Mouse (Mus musculus): ENCODE data around the gene Baz2b. TPM values are rescaled to one million over a fixed set of nuclear protein-coding genes. Genes with fewer than 3 reads are reported as not detected.
A peak's percentile ranks its signal among the peaks of the same experiment; 100 is the strongest.

Gene Baz2b
- total RNA-seq, 1 experiment from 2014 or later, result 161 TPM

- peak; percentile 90 to 94 for ATAC-seq (replicated peaks in 1 of 2; ENCODE audit: insufficient read depth in 1 of 2, low FRiP score in 2 of 2, low TSS enrichment in 1 of 2, low read depth in 1 of 2, poor library complexity in 2 of 2, severe bottlenecking in 2 of 2)
Observed at GRCm38 (mm10) chr2:60018875-60019501, 190.7 kb downstream of the Baz2b start.

GRCm38 (mm10) chr2:60011526-60011925, 198.1 kb downstream of the Baz2b start:
- no peak for ATAC-seq (replicated peaks in 1 of 2; ENCODE audit: insufficient read depth in 1 of 2, low FRiP score in 2 of 2, low TSS enrichment in 1 of 2, low read depth in 1 of 2, poor library complexity in 2 of 2, severe bottlenecking in 2 of 2)

GRCm38 (mm10) chr2:60003665-60004045, 206.0 kb downstream of the Baz2b start:
- ATAC-seq (replicated peaks in 1 of 2; ENCODE audit: insufficient read depth in 1 of 2, low FRiP score in 2 of 2, low TSS enrichment in 1 of 2, low read depth in 1 of 2, poor library complexity in 2 of 2, severe bottlenecking in 2 of 2), result no peak

GRCm38 (mm10) chr2:60003038-60003664, 206.5 kb downstream of the Baz2b start:
- ATAC-seq (replicated peaks in 1 of 2; ENCODE audit: insufficient read depth in 1 of 2, low FRiP score in 2 of 2, low TSS enrichment in 1 of 2, low read depth in 1 of 2, poor library complexity in 2 of 2, severe bottlenecking in 2 of 2), result no peak

GRCm38 (mm10) chr2:60000268-60000667, 209.4 kb downstream of the Baz2b start:
- no peak for ATAC-seq (replicated peaks in 1 of 2; ENCODE audit: insufficient read depth in 1 of 2, low FRiP score in 2 of 2, low TSS enrichment in 1 of 2, low read depth in 1 of 2, poor library complexity in 2 of 2, severe bottlenecking in 2 of 2)

DNA sequence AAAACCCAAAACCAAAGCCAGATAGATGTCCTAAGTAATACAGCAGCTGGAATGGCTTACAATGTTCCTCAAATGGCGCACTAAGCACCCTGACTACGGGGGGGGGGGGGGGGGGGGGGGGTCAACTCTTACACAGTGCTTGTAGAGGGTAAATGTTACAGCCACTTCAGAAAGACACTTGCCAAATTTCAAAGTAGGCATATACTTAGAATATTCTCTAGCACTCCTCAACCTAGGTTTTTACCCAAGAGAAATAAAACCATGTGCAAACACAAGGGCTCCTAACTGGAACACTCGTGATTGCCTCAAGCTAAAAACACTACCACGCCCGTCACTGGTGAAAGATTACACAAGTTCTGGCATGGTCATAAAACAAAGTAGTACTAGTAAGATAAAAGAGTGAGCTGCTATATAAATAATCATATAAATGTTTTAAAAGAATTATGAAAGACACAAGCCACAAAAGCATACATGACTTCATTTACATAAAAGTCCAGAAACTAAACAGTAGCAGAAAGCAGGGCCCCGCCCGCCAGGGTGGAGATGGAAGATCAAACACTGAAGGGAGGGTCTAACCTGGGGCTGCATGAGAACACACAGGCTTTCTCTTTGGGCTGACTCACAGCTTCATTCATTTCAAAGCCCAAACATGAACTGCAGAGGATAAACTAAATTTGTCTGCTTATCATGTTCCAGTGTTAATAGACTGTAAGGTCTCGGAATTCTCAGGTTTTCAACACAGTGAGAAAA, 212.0 kb downstream of the Baz2b start:
- ATAC-seq (replicated peaks in 1 of 2; ENCODE audit: insufficient read depth in 1 of 2, low FRiP score in 2 of 2, low TSS enrichment in 1 of 2, low read depth in 1 of 2, poor library complexity in 2 of 2, severe bottlenecking in 2 of 2), result no peak

GRCm38 (mm10) chr2:59996911-59997310, 212.7 kb downstream of the Baz2b start:
- no peak for ATAC-seq (replicated peaks in 1 of 2; ENCODE audit: insufficient read depth in 1 of 2, low FRiP score in 2 of 2, low TSS enrichment in 1 of 2, low read depth in 1 of 2, poor library complexity in 2 of 2, severe bottlenecking in 2 of 2)

DNA sequence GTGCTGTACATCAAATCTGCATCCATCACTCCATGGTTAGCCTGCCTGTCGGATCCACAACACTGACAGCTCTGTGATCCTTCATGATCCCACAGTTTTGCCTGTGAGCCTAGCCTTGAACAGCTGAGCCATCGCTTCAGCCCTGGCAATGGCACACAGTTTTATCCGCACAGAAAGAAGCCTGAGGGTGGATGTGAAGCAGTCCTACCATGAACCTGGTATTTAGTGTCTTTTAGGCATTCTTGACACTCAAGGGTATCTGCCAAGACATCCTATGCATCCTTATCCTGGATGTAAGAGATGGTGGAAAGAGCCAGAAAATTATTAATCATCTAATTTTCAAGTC, 216.5 kb downstream of the Baz2b start:
- no peak for ATAC-seq (replicated peaks in 1 of 2; ENCODE audit: insufficient read depth in 1 of 2, low FRiP score in 2 of 2, low TSS enrichment in 1 of 2, low read depth in 1 of 2, poor library complexity in 2 of 2, severe bottlenecking in 2 of 2)

GRCm38 (mm10) chr2:59992488-59993189, 217.0 kb downstream of the Baz2b start:
- ATAC-seq (replicated peaks in 1 of 2; ENCODE audit: insufficient read depth in 1 of 2, low FRiP score in 2 of 2, low TSS enrichment in 1 of 2, low read depth in 1 of 2, poor library complexity in 2 of 2, severe bottlenecking in 2 of 2), result 0 out of 4 replicates have a peak, but pooled peaks of 1 of the 2 experiments have one; percentile 12

DNA sequence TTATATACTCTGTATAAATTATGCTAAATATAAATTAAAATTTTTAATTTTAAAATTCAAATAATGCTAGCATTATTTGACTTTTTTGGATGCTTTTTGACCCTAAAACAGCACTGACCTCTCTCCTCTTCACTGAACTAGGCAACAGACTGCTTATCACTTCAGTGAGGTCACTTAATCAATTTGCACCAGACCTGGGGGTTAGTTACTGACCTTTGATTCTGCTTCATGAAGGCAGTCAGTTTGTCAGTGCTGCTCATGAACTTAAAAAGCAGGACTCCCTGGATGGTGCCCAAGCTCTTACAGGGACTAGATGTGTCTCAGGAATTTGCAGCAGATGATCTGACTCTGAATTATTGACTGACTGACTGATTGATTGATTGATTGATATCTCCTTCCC, 217.9 kb downstream of the Baz2b start:
- no peak for ATAC-seq (replicated peaks in 1 of 2; ENCODE audit: insufficient read depth in 1 of 2, low FRiP score in 2 of 2, low TSS enrichment in 1 of 2, low read depth in 1 of 2, poor library complexity in 2 of 2, severe bottlenecking in 2 of 2)

- ATAC-seq (replicated peaks in 1 of 2; ENCODE audit: insufficient read depth in 1 of 2, low FRiP score in 2 of 2, low TSS enrichment in 1 of 2, low read depth in 1 of 2, poor library complexity in 2 of 2, severe bottlenecking in 2 of 2), result no peak
Observed at GRCm38 (mm10) chr2:59987521-59987920, 222.1 kb downstream of the Baz2b start.

DNA sequence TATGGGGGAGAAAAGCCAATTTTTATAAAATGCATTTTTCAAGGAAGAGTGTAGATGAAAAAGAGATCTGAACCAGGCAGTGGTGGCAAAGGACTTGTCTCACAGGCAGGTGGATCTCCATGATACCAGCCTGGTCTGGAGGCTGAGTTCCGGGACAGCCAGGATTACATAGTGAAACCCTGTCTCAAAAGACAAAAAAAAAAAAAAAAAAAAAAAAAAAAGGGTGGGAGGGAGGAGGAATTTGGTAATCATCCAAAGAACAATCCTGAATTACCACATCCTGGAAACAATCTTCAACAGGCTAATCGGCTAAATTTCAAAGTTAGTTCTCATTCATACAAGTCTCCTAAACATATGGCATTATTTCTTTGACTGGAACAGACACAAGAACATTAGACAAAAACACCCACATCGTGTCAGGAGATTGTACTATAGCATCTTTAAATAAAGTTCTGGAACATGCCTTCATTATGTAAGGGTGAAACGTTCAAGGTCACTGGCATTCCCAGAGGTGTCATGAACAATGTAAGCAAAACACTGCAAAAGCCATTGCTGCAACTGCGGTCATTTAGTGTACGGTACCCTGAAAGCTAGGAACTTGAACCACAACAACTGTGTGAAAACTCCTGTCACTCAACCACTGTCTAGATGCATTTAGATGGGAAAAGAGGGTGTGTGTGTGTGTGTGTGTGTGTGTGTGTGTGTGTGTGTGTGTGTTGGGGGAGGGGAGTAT, 230.0 kb downstream of the Baz2b start:
- no peak for ATAC-seq (replicated peaks in 1 of 2; ENCODE audit: insufficient read depth in 1 of 2, low FRiP score in 2 of 2, low TSS enrichment in 1 of 2, low read depth in 1 of 2, poor library complexity in 2 of 2, severe bottlenecking in 2 of 2)

- no peak for ATAC-seq (replicated peaks in 1 of 2; ENCODE audit: insufficient read depth in 1 of 2, low FRiP score in 2 of 2, low TSS enrichment in 1 of 2, low read depth in 1 of 2, poor library complexity in 2 of 2, severe bottlenecking in 2 of 2)
Observed at GRCm38 (mm10) chr2:59976680-59977079, 233.0 kb downstream of the Baz2b start.

DNA sequence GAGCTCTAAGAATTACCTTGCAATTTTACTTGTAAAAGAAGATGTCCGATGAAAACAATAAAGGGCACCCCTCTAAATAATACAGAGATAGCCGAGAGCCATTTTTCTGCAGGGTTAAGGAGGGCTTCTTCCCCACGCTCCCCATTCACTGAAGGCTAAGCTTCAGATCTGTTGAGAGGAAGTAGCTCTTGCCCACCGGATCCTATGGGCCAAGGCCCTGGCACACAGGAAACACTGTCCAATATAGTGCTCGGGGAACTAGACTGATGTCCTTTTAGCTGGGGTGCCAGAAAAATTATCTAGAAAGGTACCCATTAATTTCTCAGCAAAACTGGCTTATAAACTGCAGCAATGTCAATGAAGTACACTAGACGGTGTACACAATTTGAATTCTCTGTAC, 233.9 kb downstream of the Baz2b start:
- 0 out of 4 replicates have a peak, but pooled peaks of 1 of the 2 experiments have one; percentile 27 for ATAC-seq (replicated peaks in 1 of 2; ENCODE audit: insufficient read depth in 1 of 2, low FRiP score in 2 of 2, low TSS enrichment in 1 of 2, low read depth in 1 of 2, poor library complexity in 2 of 2, severe bottlenecking in 2 of 2)

DNA sequence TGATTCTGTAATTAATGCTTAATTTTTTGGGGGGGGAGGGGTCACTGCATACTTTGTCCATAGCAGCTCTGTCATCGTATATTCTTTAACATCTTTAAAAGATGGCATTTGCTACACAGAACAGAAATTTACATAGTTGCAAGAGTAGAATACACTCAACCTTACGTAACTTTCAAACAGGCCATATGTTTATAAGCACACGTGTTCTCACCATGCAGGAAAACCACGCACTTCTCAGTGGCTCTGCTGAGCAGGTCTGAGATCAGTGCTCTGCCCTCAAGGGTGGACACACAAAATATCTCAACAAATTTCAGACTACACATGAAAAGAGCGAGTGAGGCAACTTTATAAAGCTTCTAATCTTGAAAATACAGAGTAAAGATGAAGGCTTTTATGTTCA, 235.7 kb downstream of the Baz2b start:
- no peak for ATAC-seq (replicated peaks in 1 of 2; ENCODE audit: insufficient read depth in 1 of 2, low FRiP score in 2 of 2, low TSS enrichment in 1 of 2, low read depth in 1 of 2, poor library complexity in 2 of 2, severe bottlenecking in 2 of 2)

GRCm38 (mm10) chr2:59973104-59973641, 236.5 kb downstream of the Baz2b start:
- ATAC-seq (replicated peaks in 1 of 2; ENCODE audit: insufficient read depth in 1 of 2, low FRiP score in 2 of 2, low TSS enrichment in 1 of 2, low read depth in 1 of 2, poor library complexity in 2 of 2, severe bottlenecking in 2 of 2), result 0 out of 4 replicates have a peak, but pooled peaks of 1 of the 2 experiments have one; percentile 21

DNA sequence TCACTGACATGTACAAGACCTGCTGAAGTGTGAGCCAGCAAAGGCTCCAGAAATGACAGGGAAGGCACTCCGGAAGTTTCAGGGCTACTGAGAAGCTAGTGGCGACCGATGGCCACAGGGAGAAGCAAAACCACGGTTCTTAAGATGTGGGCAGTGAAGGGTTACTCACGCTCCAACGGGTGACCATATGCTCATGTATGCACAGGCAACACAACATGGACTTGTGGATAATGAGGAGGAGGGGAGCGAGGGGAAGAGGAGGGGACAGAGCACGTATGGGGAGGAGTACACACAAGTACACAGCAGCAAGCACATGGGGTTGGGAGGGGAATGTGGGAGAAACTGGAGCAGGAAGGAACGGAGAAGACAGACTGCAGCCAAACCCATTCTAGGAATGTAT, 239.1 kb downstream of the Baz2b start:
- ATAC-seq (replicated peaks in 1 of 2; ENCODE audit: insufficient read depth in 1 of 2, low FRiP score in 2 of 2, low TSS enrichment in 1 of 2, low read depth in 1 of 2, poor library complexity in 2 of 2, severe bottlenecking in 2 of 2), result no peak
